Mouse (Mus musculus): ENCODE results near the gene March8. TPM values are rescaled to one million over a fixed set of nuclear protein-coding genes. Genes with fewer than 3 reads are reported as not detected.

March8 gene
- total RNA-seq, 2 experiments from 2014 or later: 4.7 to 15.1 TPM

- 0 out of 2 replicates have a peak, but pooled peaks have one; percentile 21 for ATAC-seq (ENCODE audit: poor library complexity, severe bottlenecking)
Measured at GRCm38 (mm10) chr6:116370216-116370976, 32.6 kb downstream of the March8 start.

- ATAC-seq (ENCODE audit: poor library complexity, severe bottlenecking): no peak
Measured at GRCm38 (mm10) chr6:116371500-116371899, 33.7 kb downstream of the March8 start.

GRCm38 (mm10) chr6:116374136-116374535 is 36.3 kb downstream of the March8 start:
- no peak for ATAC-seq (ENCODE audit: poor library complexity, severe bottlenecking)

- 0 out of 2 replicates have a peak, but pooled peaks have one; percentile 12 for ATAC-seq (ENCODE audit: poor library complexity, severe bottlenecking)
Measured at GRCm38 (mm10) chr6:116374618-116375017, 36.8 kb downstream of the March8 start.

- no peak for ATAC-seq (ENCODE audit: poor library complexity, severe bottlenecking)
Measured at GRCm38 (mm10) chr6:116378892-116379291, 41.1 kb downstream of the March8 start.

- no peak for ATAC-seq (ENCODE audit: poor library complexity, severe bottlenecking)
Measured at GRCm38 (mm10) chr6:116380157-116380556, 42.3 kb downstream of the March8 start.

- ATAC-seq (ENCODE audit: poor library complexity, severe bottlenecking): peak; percentile 68
Measured at GRCm38 (mm10) chr6:116381605-116382004, 43.8 kb downstream of the March8 start.

- ATAC-seq (ENCODE audit: poor library complexity, severe bottlenecking): no peak
Measured at GRCm38 (mm10) chr6:116383582-116383981, 45.8 kb downstream of the March8 start.

- no peak for ATAC-seq (ENCODE audit: poor library complexity, severe bottlenecking)
Measured at GRCm38 (mm10) chr6:116385194-116386044, 47.6 kb downstream of the March8 start.

GRCm38 (mm10) chr6:116386045-116386415 is 48.2 kb downstream of the March8 start:
- no peak for ATAC-seq (ENCODE audit: poor library complexity, severe bottlenecking)

- ATAC-seq (ENCODE audit: poor library complexity, severe bottlenecking): no peak
Measured at GRCm38 (mm10) chr6:116386506-116386905, 48.7 kb downstream of the March8 start.

- no peak for ATAC-seq (ENCODE audit: poor library complexity, severe bottlenecking)
Measured at GRCm38 (mm10) chr6:116388068-116388467, 50.2 kb downstream of the March8 start.

- no peak for ATAC-seq (ENCODE audit: poor library complexity, severe bottlenecking)
Measured at GRCm38 (mm10) chr6:116389481-116389880, 51.7 kb downstream of the March8 start.

- no peak for ATAC-seq (ENCODE audit: poor library complexity, severe bottlenecking)
Measured at GRCm38 (mm10) chr6:116394916-116395648, 57.3 kb downstream of the March8 start.

- no peak for ATAC-seq (ENCODE audit: poor library complexity, severe bottlenecking)
Measured at GRCm38 (mm10) chr6:116397621-116398020, 59.8 kb downstream of the March8 start.

GRCm38 (mm10) chr6:116398136-116398535 is 60.3 kb downstream of the March8 start:
- no peak for ATAC-seq (ENCODE audit: poor library complexity, severe bottlenecking)

- ATAC-seq (ENCODE audit: poor library complexity, severe bottlenecking): no peak
Measured at GRCm38 (mm10) chr6:116401746-116402423, 64.1 kb downstream of the March8 start.

GRCm38 (mm10) chr6:116402426-116402825 is 64.6 kb downstream of the March8 start:
- no peak for ATAC-seq (ENCODE audit: poor library complexity, severe bottlenecking)

- no peak for ATAC-seq (ENCODE audit: poor library complexity, severe bottlenecking)
Measured at GRCm38 (mm10) chr6:116405243-116405642, 67.4 kb downstream of the March8 start.

- no peak for ATAC-seq (ENCODE audit: poor library complexity, severe bottlenecking)
Measured at GRCm38 (mm10) chr6:116405715-116406114, 67.9 kb downstream of the March8 start.

GRCm38 (mm10) chr6:116406152-116406551 is 68.3 kb downstream of the March8 start:
- no peak for ATAC-seq (ENCODE audit: poor library complexity, severe bottlenecking)
